11 mouse cellular contexts compared by ENCODE assay signal in the genomic region with DNA sequence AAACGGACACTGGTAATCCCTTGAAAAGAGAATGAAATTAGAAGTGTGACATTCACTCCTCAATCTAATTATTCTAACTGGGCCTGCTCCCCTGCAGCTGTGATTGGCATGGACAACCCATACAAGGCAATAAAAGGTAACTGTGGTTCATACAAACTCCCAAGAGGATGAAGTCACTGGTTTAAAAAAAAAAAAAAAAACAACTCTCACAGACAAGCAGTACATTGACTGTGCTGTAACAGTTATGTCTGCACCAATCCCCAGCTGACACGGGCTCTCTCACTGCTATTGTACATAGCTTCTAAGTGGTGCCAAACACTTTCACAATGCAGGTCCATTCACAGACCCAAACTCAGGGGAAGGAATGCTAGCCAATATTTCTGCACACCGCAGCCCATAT. TPM values are rescaled to one million over a fixed set of nuclear protein-coding genes. Genes with fewer than 3 reads are reported as not detected.
DNase-seq lines count a peak whose midpoint lies in the region.
"Had no signal": no experiment of that assay in that cellular context is flagged by ENCODE, and none has a peak within 500 bp of the region (broad histone marks: within the 10 kb centered on the region; RNA-seq: fewer than 3 reads in every experiment).

No protein-coding gene starts in this region.

- peak; percentile 45 for DNase-seq in layer of hippocampus, adult 11-12 months (ENCODE audit: low spot score)
- no peak for DNase-seq in layer of hippocampus, postnatal 25 days (ENCODE audit: extremely low spot score in 1 of 2, low spot score in 1 of 2)
- DNase-seq in 3T3-L1 (ENCODE audit: low read depth, low spot score): peak; percentile 23
- DNase-seq in brain, adult 2 months (ENCODE audit: low read depth, low spot score): peak; percentile 90
- peak; percentile 85 for DNase-seq in layer of hippocampus, adult 9-11 months
- no peak for DNase-seq in ovary, postnatal 14 days (ENCODE audit: low spot score)
- DNase-seq in adrenal gland, postnatal 4 days (ENCODE audit: low spot score in 2 of 2): no peak
- no peak for DNase-seq in cerebellum, adult 9-10 months
- DNase-seq: cerebellum, adult 18-20 months; kidney, adult 18-20 months; right cerebral cortex, postnatal 14 days had no signal

RNA-seq across cellular contexts. Expression of a gene that starts 53.8 kb away (rescaled TPM):
- 10 to 100 TPM; 57.7 to 59.8 TPM for total RNA-seq in layer of hippocampus, postnatal 25 days (2021)
- total RNA-seq in adrenal gland, postnatal 4 days (2021): 10 to 100 TPM; 34.1 to 34.7 TPM

Comparison
In these comparisons a context has a peak if more than half of its experiments do, and no peak if none do; other contexts are left out.
1. DNase-seq: peak in layer of hippocampus, adult 11-12 months (single experiment), 3T3-L1 (single experiment), brain, adult 2 months (single experiment) and layer of hippocampus, adult 9-11 months (single experiment); none in layer of hippocampus, postnatal 25 days (0 of 2), ovary, postnatal 14 days (single experiment), adrenal gland, postnatal 4 days (0 of 2) and cerebellum, adult 9-10 months (single experiment).